Mouse (Mus musculus) midbrain, embryonic 14.5 days (tissue): ENCODE data around the gene Tor1a. TPM values are rescaled to one million over a fixed set of nuclear protein-coding genes. Genes with fewer than 3 reads are reported as not detected.

ENCODE experiments used
- ATAC-seq: fragments of 200-750 bp; cut with Nextera tagmentation; 2 replicates; pipeline ENCODE4 v1.8.0; 2017; ENCODE audit warnings: moderate number of reproducible peaks, moderate library complexity; ENCODE audit not compliant: low FRiP score, low TSS enrichment
- DNase-seq: peaks from one replicate; pipeline ENCODE4 v3.0.0-alpha.2; 2015
- H3K27ac ChIP-seq: fragments of 300-500 bp; sonication (generic); replicated peaks from 2 replicates; pipeline ENCODE4 v1.5.1; 2014; ENCODE audit warnings: mild to moderate bottlenecking, low read depth, low read length, moderate library complexity
- H3K27me3 ChIP-seq: fragments of 300-500 bp; sonication (generic); 2 replicates; pipeline ENCODE4 v1.6.1; 2014; ENCODE audit warnings: low read length, control low read depth, mixed read lengths; ENCODE audit not compliant: control insufficient read depth, insufficient read depth
- H3K36me3 ChIP-seq: fragments of 300-500 bp; sonication (generic); 2 replicates; pipeline ENCODE4 v1.6.1; 2014; ENCODE audit warnings: low read length, control low read depth; ENCODE audit not compliant: control insufficient read depth, insufficient read depth
- H3K4me1 ChIP-seq: fragments of 300-500 bp; sonication (generic); 2 replicates; pipeline ENCODE4 v1.6.1; 2014; ENCODE audit warnings: mild to moderate bottlenecking, antibody characterized with exemption, low read length, control low read depth; ENCODE audit not compliant: control insufficient read depth, insufficient read depth
- H3K4me2 ChIP-seq: fragments of 300-500 bp; sonication (generic); 2 replicates; pipeline ENCODE4 v1.6.1; 2014; ENCODE audit warnings: mild to moderate bottlenecking, low read length, moderate library complexity
- H3K4me3 ChIP-seq: fragments of 300-500 bp; sonication (generic); replicated peaks from 2 replicates; pipeline ENCODE4 v1.5.1; 2014; ENCODE audit warnings: low read depth, low read length
- H3K9ac ChIP-seq: fragments of 300-500 bp; sonication (generic); replicated peaks from 2 replicates; pipeline ENCODE4 v1.6.1; 2014; ENCODE audit warnings: mild to moderate bottlenecking, low read length, moderate library complexity
- H3K9me3 ChIP-seq: fragments of 300-500 bp; sonication (generic); 2 replicates; pipeline ENCODE4 v1.6.1; 2016; ENCODE audit warnings: low read length, control low read depth, mixed read lengths; ENCODE audit not compliant: control insufficient read depth
- WGBS: fragments of 180-500 bp; shearing (Covaris S2); extraction: QIAGEN DNeasy Blood & Tissue Kit; methylation state at CpG from one replicate; pipeline ENCODE4 v1.1.7; 2014; 5-methylcytosine and 5-hydroxymethylcytosine counted together
- polyA plus RNA-seq: library from polyadenylated mRNA; unstranded; fragments of >200 nt; fragmentation: Nextera tagmentation; extraction: Ambion mirVana; gene quantifications from 2 replicates; pipeline ENCODE4 v1.2.1, GENCODE M21; 2014

Gene Tor1a
- polyA plus RNA-seq, 1 experiment from 2014 or later, result 81.2 TPM

DNA sequence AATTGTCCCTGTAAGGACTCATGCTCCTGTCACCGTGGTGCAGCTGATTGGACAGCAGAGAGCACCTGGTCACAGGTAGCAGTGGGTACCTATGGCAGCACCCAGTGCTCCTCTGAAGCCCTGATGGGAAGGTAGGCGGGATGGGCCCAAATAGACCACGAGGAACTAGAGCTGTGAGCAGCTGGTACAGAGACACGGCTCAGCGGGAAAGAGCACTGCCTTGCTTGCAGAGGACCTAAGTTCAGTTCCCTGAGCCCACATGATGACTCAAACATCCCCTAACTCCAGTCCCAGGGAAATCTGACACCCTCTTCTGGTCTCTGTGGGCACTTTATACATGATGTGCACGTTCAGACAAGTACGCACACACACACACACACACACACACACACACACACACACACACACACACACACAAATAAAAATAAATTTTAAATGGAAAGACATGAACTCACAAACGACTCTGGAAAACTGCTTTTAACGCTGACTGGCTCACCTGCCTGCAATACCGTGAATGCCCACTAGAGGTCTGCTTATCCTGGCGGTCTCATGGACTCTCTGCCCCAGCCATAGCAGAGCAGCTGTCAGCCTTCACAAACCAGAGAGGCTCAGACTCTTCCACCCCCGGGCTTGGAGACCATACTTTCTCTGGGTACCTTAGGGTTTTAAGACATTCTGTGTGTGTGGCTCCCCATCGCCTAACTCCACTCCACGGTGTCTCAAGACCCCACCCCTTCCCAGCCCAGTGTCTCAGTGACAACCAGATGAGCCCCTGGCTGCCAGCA, 39.7 kb downstream of the Tor1a start:
- H3K9ac ChIP-seq, result no peak overlapping the region
- peaks cover 10% of the 10 kb centered on the region; the same call in 1 of the 2 replicates for H3K4me1 ChIP-seq
- WGBS, result 22% methylated on average over 14 of the region's 14 CpGs
- no peaks in the 10 kb centered on the region for H3K9me3 ChIP-seq
- DNase-seq (peak; percentile 93), ATAC-seq (no peak; the same call in 1 of the 2 replicates)
- no peaks in the 10 kb centered on the region for H3K36me3 ChIP-seq
- no peak overlapping the region for H3K4me2 ChIP-seq
- H3K27me3 ChIP-seq, result no peaks in the 10 kb centered on the region
- no peak overlapping the region for H3K4me3 ChIP-seq
- no peak overlapping the region for H3K27ac ChIP-seq

GRCm38 (mm10) chr2:30927151-30927781, 40.5 kb downstream of the Tor1a start:
- ATAC-seq, result no peak
- H3K9ac ChIP-seq, result no peak overlapping the region
- H3K36me3 ChIP-seq, result no peaks in the 10 kb centered on the region

GRCm38 (mm10) chr2:30926381-30926780, 41.4 kb downstream of the Tor1a start:
- H3K27ac ChIP-seq, result no peak overlapping the region
- H3K27me3 ChIP-seq, result no peaks in the 10 kb centered on the region
- ATAC-seq, result no peak

More at GRCm38 (mm10) chr2:30927151-30927781, 40.5 kb downstream of the Tor1a start:
- Histone ChIP-seq H3K4me1 (peaks cover 10% of the 10 kb centered on the region; the same call in 1 of the 2 replicates), H3K4me2 (no peak overlapping the region), H3K9me3 (no peaks in the 10 kb centered on the region), H3K4me3 (no peak overlapping the region), H3K27me3 (no peaks in the 10 kb centered on the region), H3K27ac (no peak overlapping the region)
- no peak for DNase-seq
- 67% methylated on average over 9 of the region's 9 CpGs for WGBS

DNA sequence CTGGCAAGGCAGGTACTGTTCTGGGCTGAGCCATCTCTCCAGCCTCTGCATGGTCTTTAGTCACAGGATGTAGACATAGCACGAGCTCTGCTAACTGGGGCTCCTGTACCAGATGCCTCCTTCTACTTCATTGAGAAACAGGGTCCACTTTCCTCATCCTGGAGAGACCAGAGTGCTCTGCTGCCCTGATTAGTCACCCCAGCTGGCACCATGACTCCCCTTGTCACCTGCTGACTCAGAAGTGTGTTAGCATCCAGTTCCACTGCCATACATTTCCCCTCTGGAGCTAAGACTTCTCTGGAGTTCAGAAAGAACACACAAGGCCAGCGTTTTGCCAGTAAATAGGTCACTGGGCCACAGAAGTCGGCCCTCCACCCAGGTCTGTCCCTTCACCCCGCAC, 42.6 kb downstream of the Tor1a start:
- 76% methylated on average over 4 of the region's 4 CpGs for WGBS
- Histone ChIP-seq H3K27me3 (no peaks in the 10 kb centered on the region), H3K4me1 (peaks cover 10% of the 10 kb centered on the region; the same call in 1 of the 2 replicates), H3K27ac (no peak overlapping the region), H3K9me3 (no peaks in the 10 kb centered on the region), H3K4me3 (no peak overlapping the region), H3K9ac (no peak overlapping the region), H3K36me3 (no peaks in the 10 kb centered on the region), H3K4me2 (no peak overlapping the region)
- ATAC-seq, result no peak
- DNase-seq, result no peak

More at GRCm38 (mm10) chr2:30926381-30926780, 41.4 kb downstream of the Tor1a start:
- Histone ChIP-seq H3K4me1 (peaks cover 10% of the 10 kb centered on the region; the same call in 1 of the 2 replicates), H3K9ac (no peak overlapping the region), H3K4me2 (no peak overlapping the region), H3K4me3 (no peak overlapping the region), H3K9me3 (no peaks in the 10 kb centered on the region), H3K36me3 (no peaks in the 10 kb centered on the region)
- DNase-seq, result no peak
- 83% methylated on average over 4 of the region's 4 CpGs for WGBS

- Histone ChIP-seq H3K27me3 (no peaks in the 10 kb centered on the region), H3K4me2 (no peak overlapping the region), H3K4me1 (no peaks in the 10 kb centered on the region), H3K27ac (no peak overlapping the region), H3K36me3 (no peaks in the 10 kb centered on the region), H3K9ac (no peak overlapping the region), H3K9me3 (no peaks in the 10 kb centered on the region), H3K4me3 (no peak overlapping the region)
- DNase-seq (no peak), ATAC-seq (no peak)
- WGBS, result 71% methylated on average over 3 of the region's 3 CpGs
Measured at GRCm38 (mm10) chr2:30923099-30923498, 44.6 kb downstream of the Tor1a start.

DNA sequence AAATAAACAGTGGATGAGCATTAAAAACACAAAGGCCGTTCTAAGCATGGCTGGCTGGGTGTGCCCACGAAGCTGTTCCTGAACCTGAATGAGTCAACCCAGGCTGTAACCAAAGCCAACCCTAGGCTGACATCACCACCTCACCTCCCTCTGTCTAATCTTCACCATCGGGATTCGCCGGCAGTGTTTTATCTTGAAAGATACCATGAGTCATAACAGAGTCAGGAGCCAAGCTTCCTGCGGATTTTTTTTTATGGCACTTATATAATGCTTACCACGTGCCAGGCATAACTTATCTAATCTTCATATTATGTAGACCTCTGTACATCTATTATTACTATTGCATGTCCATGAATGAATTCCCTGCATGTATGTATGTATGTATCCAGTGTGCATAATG, 47.5 kb downstream of the Tor1a start:
- Histone ChIP-seq H3K9me3 (no peaks in the 10 kb centered on the region), H3K9ac (no peak overlapping the region), H3K4me1 (no peaks in the 10 kb centered on the region), H3K27me3 (no peaks in the 10 kb centered on the region), H3K36me3 (no peaks in the 10 kb centered on the region), H3K4me3 (no peak overlapping the region), H3K4me2 (no peak overlapping the region), H3K27ac (no peak overlapping the region)
- no peak for ATAC-seq
- 90% methylated on average over 7 of the region's 7 CpGs for WGBS
- no peak for DNase-seq

DNA sequence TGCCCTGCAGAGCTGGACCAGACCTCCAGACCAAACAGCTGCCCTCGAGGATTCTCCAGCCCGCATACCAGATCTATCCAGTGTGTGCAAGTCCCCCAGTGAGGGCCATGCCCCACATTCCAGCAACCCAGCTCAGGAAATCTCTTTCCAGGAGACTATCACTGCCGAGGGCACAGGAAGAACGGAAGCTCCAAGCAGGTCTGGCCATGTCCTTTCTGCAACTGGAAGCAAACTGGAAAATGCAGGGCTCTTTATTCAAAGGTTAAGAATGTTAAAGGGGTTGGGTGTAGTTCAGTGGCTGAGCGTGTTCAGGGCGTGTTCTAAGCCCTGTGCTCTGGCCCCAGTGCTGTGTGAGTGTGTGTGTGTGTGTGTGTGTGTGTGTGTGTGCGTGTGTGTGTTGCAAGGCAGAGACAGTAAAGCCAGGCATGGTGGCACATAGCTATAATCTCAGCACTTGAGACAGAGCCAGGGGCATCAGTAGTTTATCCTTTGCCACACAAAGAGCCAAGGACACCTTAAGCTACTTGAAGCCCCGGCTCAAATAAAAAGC, 48.9 kb downstream of the Tor1a start:
- Histone ChIP-seq H3K27ac (no peak overlapping the region), H3K27me3 (no peaks in the 10 kb centered on the region), H3K4me3 (no peak overlapping the region), H3K9ac (no peak overlapping the region), H3K4me1 (no peaks in the 10 kb centered on the region), H3K4me2 (no peak overlapping the region), H3K36me3 (no peaks in the 10 kb centered on the region), H3K9me3 (no peaks in the 10 kb centered on the region)
- no peak for DNase-seq
- no peak for ATAC-seq
- 57% methylated on average over 8 of the region's 8 CpGs for WGBS

DNA sequence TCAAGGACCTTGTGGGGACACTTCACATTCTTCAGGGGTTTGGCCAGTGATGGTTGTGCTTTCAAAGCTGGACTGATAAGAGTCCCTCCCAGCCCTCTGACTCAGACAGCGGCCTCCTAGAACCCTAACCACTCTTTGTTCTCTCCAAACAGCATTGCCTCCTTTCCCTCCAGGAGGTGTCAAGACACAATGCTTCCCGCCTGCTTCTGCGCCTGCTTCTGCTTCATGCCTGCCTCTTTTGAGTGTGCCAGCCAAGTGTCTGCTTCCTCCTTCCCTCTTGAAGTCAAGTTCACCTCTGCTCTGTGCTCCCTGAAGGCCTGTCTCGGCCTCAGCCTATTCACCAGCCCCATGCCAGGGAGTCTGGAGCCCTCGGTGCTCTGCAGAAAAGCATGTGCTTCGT, 49.6 kb downstream of the Tor1a start:
- WGBS, result 69% methylated on average over 6 of the region's 6 CpGs
- Histone ChIP-seq H3K36me3 (no peaks in the 10 kb centered on the region), H3K4me1 (no peaks in the 10 kb centered on the region), H3K27me3 (no peaks in the 10 kb centered on the region), H3K9me3 (no peaks in the 10 kb centered on the region), H3K27ac (no peak overlapping the region), H3K4me3 (no peak overlapping the region), H3K9ac (no peak overlapping the region), H3K4me2 (no peak overlapping the region)
- ATAC-seq, result no peak
- DNase-seq, result no peak
